Mouse (Mus musculus) layer of hippocampus, adult 2 months (tissue): Measurements from ENCODE around the gene Spop. TPM values are rescaled to one million over a fixed set of nuclear protein-coding genes. Genes with fewer than 3 reads are reported as not detected.
A peak's percentile ranks its signal among the peaks of the same experiment; 100 is the strongest.

Experiments
- DNase-seq, 2 experiments: peaks; one replicate each; pipeline ENCODE4 v3.0.0; 2022; ENCODE audit warnings: low spot score in 2 of 2
- H3K27ac ChIP-seq: fragments of 200-600 bp; 2 replicates; pipeline ENCODE4 v1.8.1; 2022
- H3K4me3 ChIP-seq: fragments of 200-600 bp; 2 replicates; pipeline ENCODE4 v1.8.1; 2022; ENCODE audit warnings: mild to moderate bottlenecking
- CTCF ChIP-seq: fragments of 200-600 bp; conservative IDR thresholded peaks from 2 replicates; pipeline ENCODE4 v1.8.1; 2022; ENCODE audit warnings: antibody characterized with exemption, mild to moderate bottlenecking, moderate library complexity
- total RNA-seq, 2 experiments: library from RNA; stranded (reverse); gene quantifications; 2 replicates each; pipeline ENCODE4 v1.2.3; 2021

Spop gene
- total RNA-seq, 2 experiments from 2014 or later, result 170 to 176 TPM

- TF ChIP-seq CTCF, result no peak
- Histone ChIP-seq H3K27ac (no peak overlapping the region), H3K4me3 (peak overlapping the region; percentile 54)
- no peak for DNase-seq
Observed at GRCm38 (mm10) chr11:95513461-95514297, 99.8 kb downstream of the Spop start.

GRCm38 (mm10) chr11:95514298-95514861, 100.5 kb downstream of the Spop start, which contains the start of gene Nxph3:
Gene Nxph3, minus strand, starts transcription at chr11:95514570.
- DNase-seq, result peak; percentile 38 to 59
- no peak within 1 kb of the TSS for H3K27ac ChIP-seq
- peak; percentile 77 for TF ChIP-seq CTCF
- peak within 1 kb of the TSS; percentile 54 for H3K4me3 ChIP-seq

GRCm38 (mm10) chr11:95515376-95516323, 101.8 kb downstream of the Spop start:
- DNase-seq, result no peak

GRCm38 (mm10) chr11:95516491-95516911, 102.6 kb downstream of the Spop start:
- Histone ChIP-seq H3K27ac (no peak overlapping the region), H3K4me3 (no peak overlapping the region)
- no peak for DNase-seq
- TF ChIP-seq CTCF, result no peak

More at GRCm38 (mm10) chr11:95515376-95516323, 101.8 kb downstream of the Spop start:
- Histone ChIP-seq H3K4me3 (no peak overlapping the region), H3K27ac (no peak overlapping the region)
- TF ChIP-seq CTCF, result no peak

GRCm38 (mm10) chr11:95517162-95517561, 103.3 kb downstream of the Spop start:
- DNase-seq, result no peak
- H3K27ac ChIP-seq, result no peak overlapping the region
- no peak overlapping the region for H3K4me3 ChIP-seq
- TF ChIP-seq CTCF, result no peak

GRCm38 (mm10) chr11:95519299-95519698, 105.4 kb downstream of the Spop start:
- Histone ChIP-seq H3K27ac (no peak overlapping the region), H3K4me3 (no peak overlapping the region)
- TF ChIP-seq CTCF, result no peak
- no peak for DNase-seq

- no peak for TF ChIP-seq CTCF
- Histone ChIP-seq H3K4me3 (no peak overlapping the region), H3K27ac (no peak overlapping the region)
- no peak for DNase-seq
Observed at GRCm38 (mm10) chr11:95519996-95520395, 106.1 kb downstream of the Spop start.

- TF ChIP-seq CTCF, result peak; percentile 98
- Histone ChIP-seq H3K27ac (no peak overlapping the region), H3K4me3 (peak overlapping the region; percentile 17; the same call in 1 of the 2 replicates)
- peak; percentile 83 to 91 for DNase-seq
Observed at GRCm38 (mm10) chr11:95520456-95521072, 106.7 kb downstream of the Spop start.

- peak; percentile 70 to 78 for DNase-seq
- TF ChIP-seq CTCF, result peak; percentile 94
- Histone ChIP-seq H3K4me3 (peak overlapping the region; percentile 16; the same call in 1 of the 2 replicates), H3K27ac (no peak overlapping the region)
Observed at GRCm38 (mm10) chr11:95521563-95521962, 107.7 kb downstream of the Spop start.

GRCm38 (mm10) chr11:95527307-95527706, 113.4 kb downstream of the Spop start:
- no peak for TF ChIP-seq CTCF
- Histone ChIP-seq H3K27ac (no peak overlapping the region), H3K4me3 (no peak overlapping the region)
- peak; percentile 46 to 55 for DNase-seq

- TF ChIP-seq CTCF, result peak; percentile 23; the same call in 1 of the 2 replicates
- no peak overlapping the region for H3K27ac ChIP-seq
- no peak overlapping the region for H3K4me3 ChIP-seq
- DNase-seq, result no peak
Observed at GRCm38 (mm10) chr11:95528231-95528630, 114.4 kb downstream of the Spop start.
